Mouse (Mus musculus) gastrocnemius, adult 8-10 months (tissue): ENCODE data around the gene Pklr. TPM values are rescaled to one million over a fixed set of nuclear protein-coding genes. Genes with fewer than 3 reads are reported as not detected.

Experiments
- DNase-seq, 2 experiments: peaks; one replicate each; pipeline ENCODE4 v3.0.0; 2022; ENCODE audit warnings: low spot score in 2 of 2
- total RNA-seq, 4 experiments: library from RNA; stranded (reverse); gene quantifications; 2 replicates each; pipeline ENCODE4 v1.2.4; 2022

The Pklr gene
- total RNA-seq, 4 experiments from 2014 or later: 0.11 TPM; not detected in 3

DNA sequence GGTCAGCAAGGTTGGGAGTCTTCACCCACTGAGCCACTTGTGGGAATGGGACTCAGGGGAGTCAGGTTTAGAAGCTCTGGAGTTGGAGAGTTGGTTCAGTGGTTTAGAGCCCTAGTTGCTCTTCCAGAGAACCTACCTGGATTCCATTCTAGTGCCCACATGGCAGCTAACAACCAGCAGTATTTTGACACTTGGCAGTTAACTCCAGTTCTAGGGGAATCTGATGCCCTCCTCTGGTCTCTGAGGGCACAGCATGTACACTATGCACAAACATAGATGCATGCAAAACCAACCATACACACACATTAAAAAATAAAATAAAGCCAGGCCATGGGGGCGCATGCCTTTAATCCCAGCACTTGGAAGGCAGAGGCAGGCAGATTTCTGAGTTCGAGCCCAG, 57.9 kb downstream of the Pklr start:
- no peak for DNase-seq

Other genes with a start within 250 kb of the Pklr start
- 1 to 10 TPM; 6.6 to 8.3 (median 7.7) TPM for gene Msto1, start 222.1 kb upstream of the Pklr start, total RNA-seq
- 10 to 100 TPM; 29.8 to 38.9 (median 33.9) TPM for gene Ash1l, start 185.5 kb upstream of the Pklr start, total RNA-seq
- 10 to 100 TPM; 56.7 to 77.4 (median 71.4) TPM for gene Dap3, start 185.0 kb upstream of the Pklr start, total RNA-seq
- 10 to 100 TPM; 15.5 to 22.2 (median 18.9) TPM for gene Rusc1, start 42.8 kb upstream of the Pklr start, total RNA-seq
- not detected for gene Gm43738, start 35.0 kb upstream of the Pklr start, total RNA-seq
- gene Fdps, start 34.2 kb upstream of the Pklr start, total RNA-seq: 10 to 100 TPM; 25.9 to 30.1 (median 27.9) TPM
- under 1 TPM in 3 of 4 experiments, not detected in 1; 0.44 to 0.68 (median 0.51) TPM for gene Hcn3, start 24.1 kb downstream of the Pklr start, total RNA-seq
- 10 to 100 TPM; 13.6 to 21.5 (median 15.1) TPM for gene Clk2, start 28.7 kb downstream of the Pklr start, total RNA-seq
- gene Scamp3, start 41.3 kb downstream of the Pklr start, total RNA-seq: 10 to 100 TPM; 35.7 to 40.0 (median 37.3) TPM
- 10 to 100 TPM; 19.2 to 22.6 (median 20.3) TPM for gene Fam189b, start 47.0 kb downstream of the Pklr start, total RNA-seq
- gene Gba, start 66.8 kb downstream of the Pklr start, total RNA-seq: 10 to 100 TPM; 14.4 to 21.5 (median 19.2) TPM
- 1 to 10 TPM; 1.8 to 6.1 (median 3.4) TPM for gene Thbs3, start 79.0 kb downstream of the Pklr start, total RNA-seq
- gene Mtx1, start 90.9 kb downstream of the Pklr start, total RNA-seq: 10 to 100 TPM; 32.0 to 44.5 (median 38.3) TPM
- gene Muc1, start 92.9 kb downstream of the Pklr start, total RNA-seq: 1 to 10 TPM in 1 of 4 experiments, under 1 TPM in 3; 0.24 to 1.0 (median 0.52) TPM
- gene Krtcap2, start 109.8 kb downstream of the Pklr start, total RNA-seq: 10 to 100 TPM; 64.7 to 88.3 (median 74.6) TPM
- under 1 TPM; 0.10 to 0.45 (median 0.11) TPM for gene Trim46, start 110.2 kb downstream of the Pklr start, total RNA-seq
- gene Dpm3, start 123.2 kb downstream of the Pklr start, total RNA-seq: 10 to 100 TPM; 15.9 to 28.8 (median 19.6) TPM
- gene Slc50a1, start 134.4 kb downstream of the Pklr start, total RNA-seq: 1 to 10 TPM; 6.3 to 9.0 (median 7.7) TPM
- gene Efna1, start 145.0 kb downstream of the Pklr start, total RNA-seq: 10 to 100 TPM in 1 of 4 experiments, 1 to 10 TPM in 3; 8.7 to 10.8 (median 8.8) TPM
- gene Efna3, start 186.8 kb downstream of the Pklr start, total RNA-seq: not detected
- gene Efna4, start 201.9 kb downstream of the Pklr start, total RNA-seq: not detected
- gene Adam15, start 213.9 kb downstream of the Pklr start, total RNA-seq: 10 to 100 TPM; 13.0 to 17.0 (median 16.4) TPM
- under 1 TPM in 1 of 4 experiments, not detected in 3; 0.13 TPM for gene Dcst2, start 225.8 kb downstream of the Pklr start, total RNA-seq
- gene Dcst1, start 229.1 kb downstream of the Pklr start, total RNA-seq: not detected